Mouse (Mus musculus) lung, adult 2 months (tissue): ENCODE measurements around the gene Srr.

Experiments
- CTCF ChIP-seq: fragments of 200-500 bp; IDR thresholded peaks from 2 replicates; pipeline ENCODE4 v1.5.1; 2011; ENCODE audit warnings: mild to moderate bottlenecking, low read length, control low read depth; ENCODE audit not compliant: insufficient read depth
- POLR2A ChIP-seq: fragments of 200-500 bp; IDR thresholded peaks from 2 replicates; pipeline ENCODE4 v1.6.1; 2011; ENCODE audit warnings: low read depth, mild to moderate bottlenecking, control low read depth, low read length, borderline replicate concordance; ENCODE audit errors: extremely low read depth

DNA sequence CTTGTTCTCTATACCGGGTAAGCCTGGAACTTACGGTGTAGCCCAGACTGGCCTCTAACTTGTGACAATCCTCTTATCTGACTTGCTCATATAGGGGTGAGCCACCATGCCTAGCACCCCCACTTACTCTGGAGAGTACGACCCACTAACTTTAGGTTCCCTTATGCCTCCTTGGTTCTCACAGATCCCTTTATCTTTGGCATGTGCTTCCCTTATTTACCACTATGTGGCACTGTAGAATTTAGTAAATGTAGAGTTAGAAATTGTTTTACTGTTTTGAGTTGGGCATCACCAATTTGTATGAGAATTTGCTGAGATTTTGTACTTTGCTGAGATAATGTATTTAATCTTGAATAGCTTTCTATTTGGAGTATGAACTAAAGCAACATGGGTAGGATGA is 20.6 kb upstream of the Srr start:
- TF ChIP-seq CTCF (no peak), POLR2A (no peak)
